Mouse (Mus musculus) kidney, embryonic 15.5 days (tissue): Measurements from ENCODE around the gene Prpf31. TPM values are rescaled to one million over a fixed set of nuclear protein-coding genes. Genes with fewer than 3 reads are reported as not detected.

Experiments
- ATAC-seq: fragments of 200-750 bp; cut with Nextera tagmentation; replicated peaks from 2 replicates; pipeline ENCODE4 v1.8.0; 2017; ENCODE audit warnings: moderate TSS enrichment; ENCODE audit not compliant: low FRiP score
- H3K27ac ChIP-seq: fragments of 300-500 bp; sonication (generic); 2 replicates; pipeline ENCODE4 v1.5.1; 2015; ENCODE audit warnings: mild to moderate bottlenecking, inconsistent platforms
- H3K27me3 ChIP-seq: fragments of 300-500 bp; sonication (generic); 2 replicates; pipeline ENCODE4 v1.6.1; 2015; ENCODE audit warnings: inconsistent platforms
- H3K36me3 ChIP-seq: fragments of 300-500 bp; sonication (generic); 2 replicates; pipeline ENCODE4 v1.6.1; 2015; ENCODE audit warnings: inconsistent platforms
- H3K4me1 ChIP-seq: fragments of 300-500 bp; sonication (generic); 2 replicates; pipeline ENCODE4 v1.6.1; 2015; ENCODE audit warnings: inconsistent platforms
- H3K4me2 ChIP-seq: fragments of 300-500 bp; sonication (generic); 2 replicates; pipeline ENCODE4 v1.6.1; 2015; ENCODE audit warnings: moderate library complexity, mild to moderate bottlenecking, inconsistent platforms
- H3K4me3 ChIP-seq: fragments of 300-500 bp; sonication (generic); replicated peaks from 2 replicates; pipeline ENCODE4 v1.5.1; 2015; ENCODE audit warnings: mild to moderate bottlenecking, inconsistent platforms
- H3K9ac ChIP-seq: fragments of 300-500 bp; sonication (generic); 2 replicates; pipeline ENCODE4 v1.6.1; 2015; ENCODE audit warnings: mild to moderate bottlenecking, inconsistent platforms
- H3K9me3 ChIP-seq: fragments of 300-500 bp; sonication (generic); replicated peaks from 2 replicates; pipeline ENCODE4 v1.6.1; 2016; ENCODE audit warnings: inconsistent platforms
- WGBS: fragments of 180-500 bp; shearing (Covaris S2); methylation state at CpG from one replicate; pipeline ENCODE4 v1.1.7; 2015; ENCODE audit warnings: mixed read lengths; 5-methylcytosine and 5-hydroxymethylcytosine counted together
- polyA plus RNA-seq: library from polyadenylated mRNA; unstranded; fragments of >200 nt; fragmentation: Nextera tagmentation; extraction: Ambion mirVana; gene quantifications from 2 replicates; pipeline ENCODE4 v1.2.1, GENCODE M21; 2015

Gene Prpf31
- polyA plus RNA-seq, 1 experiment from 2014 or later, result 116 TPM

- peak overlapping the region; percentile 75; the same call in 1 of the 2 replicates for H3K4me2 ChIP-seq
- no peaks in the 10 kb centered on the region for H3K9me3 ChIP-seq
- WGBS, result 68% methylated on average over 5 of the region's 5 CpGs
- H3K36me3 ChIP-seq, result peaks cover 53% of the 10 kb centered on the region
- H3K9ac ChIP-seq, result no peak overlapping the region
- ATAC-seq, result no peak
- H3K4me3 ChIP-seq, result no peak overlapping the region
- no peak overlapping the region for H3K27ac ChIP-seq
- peaks cover 30% of the 10 kb centered on the region for H3K4me1 ChIP-seq
- no peaks in the 10 kb centered on the region for H3K27me3 ChIP-seq
Measured at GRCm38 (mm10) chr7:3643412-3643811, 13.6 kb downstream of the Prpf31 start.

DNA sequence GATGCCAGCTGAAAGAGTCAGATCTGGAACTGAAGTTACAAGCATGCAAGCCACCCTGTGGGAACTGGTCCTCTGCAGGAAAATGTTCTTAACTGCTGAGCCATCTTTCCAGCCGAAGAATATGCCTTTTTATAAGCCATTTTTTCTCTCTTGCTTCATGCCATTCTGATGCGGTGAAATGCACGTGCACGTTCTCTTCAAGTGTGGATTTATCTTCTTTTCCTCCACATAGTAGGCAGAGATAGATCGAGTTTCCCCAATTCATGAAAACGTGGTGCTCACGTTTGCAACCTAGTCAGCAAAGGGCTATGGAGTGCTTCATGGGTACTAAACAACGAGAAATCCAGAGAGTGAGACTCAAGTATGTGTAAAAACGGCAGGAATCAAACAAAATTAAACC lies 14.1 kb downstream of the Prpf31 start:
- 0 out of 2 replicates have a peak overlapping the region, but pooled peaks have one; percentile 99 for H3K27ac ChIP-seq
- peaks cover 34% of the 10 kb centered on the region for H3K4me1 ChIP-seq
- H3K9me3 ChIP-seq, result no peaks in the 10 kb centered on the region
- peaks cover 53% of the 10 kb centered on the region for H3K36me3 ChIP-seq
- H3K4me2 ChIP-seq, result peak overlapping the region; percentile 75
- no peaks in the 10 kb centered on the region for H3K27me3 ChIP-seq
- peak overlapping the region; percentile 24; the same call in 1 of the 2 replicates for H3K9ac ChIP-seq
- peak overlapping the region; percentile 99 for H3K4me3 ChIP-seq
- ATAC-seq, result no peak
- WGBS, result 19% methylated on average over 9 of the region's 9 CpGs

GRCm38 (mm10) chr7:3644348-3644671 lies 14.5 kb downstream of the Prpf31 start:
- Histone ChIP-seq H3K4me2 (peak overlapping the region; percentile 75), H3K4me3 (peak overlapping the region; percentile 99), H3K4me1 (peaks cover 38% of the 10 kb centered on the region), H3K36me3 (peaks cover 51% of the 10 kb centered on the region), H3K27ac (peak overlapping the region; percentile 99), H3K9ac (peak overlapping the region; percentile 24; the same call in 1 of the 2 replicates), H3K9me3 (no peaks in the 10 kb centered on the region), H3K27me3 (no peaks in the 10 kb centered on the region)
- WGBS, result under 1% methylated on average over 11 of the region's 11 CpGs
- peak; percentile 0; the same call in 1 of the 2 replicates for ATAC-seq

GRCm38 (mm10) chr7:3644672-3645487 lies 15.1 kb downstream of the Prpf31 start, which contains the start of gene Cnot3:
TSS of gene Cnot3 (plus strand) at chr7:3645268.
- under 1% methylated on average over 58 of the region's 58 CpGs for WGBS
- peak within 1 kb of the TSS; percentile 100 for H3K9ac ChIP-seq
- H3K4me2 ChIP-seq, result peak within 1 kb of the TSS; percentile 76
- H3K27me3 ChIP-seq, result no peaks in the 10 kb centered on the region
- peak within 1 kb of the TSS; percentile 99 for H3K4me3 ChIP-seq
- H3K27ac ChIP-seq, result peak within 1 kb of the TSS; percentile 99
- H3K9me3 ChIP-seq, result no peaks in the 10 kb centered on the region
- H3K4me1 ChIP-seq, result peaks cover 38% of the 10 kb centered on the region
- ATAC-seq, result peak; percentile 99
- peaks cover 49% of the 10 kb centered on the region for H3K36me3 ChIP-seq

- Histone ChIP-seq H3K9me3 (no peaks in the 10 kb centered on the region), H3K9ac (peak overlapping the region; percentile 100), H3K27ac (peak overlapping the region; percentile 99), H3K27me3 (no peaks in the 10 kb centered on the region), H3K4me3 (peak overlapping the region; percentile 99), H3K4me2 (peak overlapping the region; percentile 76), H3K4me1 (peaks cover 38% of the 10 kb centered on the region), H3K36me3 (peaks cover 49% of the 10 kb centered on the region)
- 0% methylated on average over 53 of the region's 58 CpGs for WGBS
- ATAC-seq, result 0 out of 2 replicates have a peak, but pooled peaks have one; percentile 0
Measured at GRCm38 (mm10) chr7:3645488-3646025, 15.8 kb downstream of the Prpf31 start.

DNA sequence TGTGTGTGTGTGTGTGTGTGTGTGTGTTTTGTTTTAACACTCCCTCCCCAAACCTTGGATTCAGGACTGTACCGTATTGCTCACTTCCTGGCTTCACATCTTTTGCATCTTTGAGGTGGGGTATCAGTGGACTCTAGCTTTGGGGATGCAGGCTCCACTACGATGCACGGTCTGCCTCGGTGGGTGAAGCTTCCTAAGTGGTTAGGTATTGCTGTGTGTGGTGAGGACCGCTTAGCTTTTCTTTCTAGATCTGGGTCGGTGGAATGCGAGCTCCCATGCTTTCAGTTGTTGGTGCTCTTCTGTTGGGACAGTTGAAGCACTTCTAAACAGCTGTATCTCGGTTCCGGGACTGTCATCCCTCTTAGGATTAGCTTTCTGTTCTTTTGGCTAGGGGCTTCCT lies 16.4 kb downstream of the Prpf31 start:
- peaks cover 49% of the 10 kb centered on the region for H3K36me3 ChIP-seq
- ATAC-seq, result no peak
- H3K4me2 ChIP-seq, result peak overlapping the region; percentile 76
- peak overlapping the region; percentile 100 for H3K9ac ChIP-seq
- peak overlapping the region; percentile 99; the same call in 1 of the 2 replicates for H3K27ac ChIP-seq
- H3K4me3 ChIP-seq, result peak overlapping the region; percentile 99
- H3K27me3 ChIP-seq, result no peaks in the 10 kb centered on the region
- no peaks in the 10 kb centered on the region for H3K9me3 ChIP-seq
- 15% methylated on average over 9 of the region's 9 CpGs for WGBS
- H3K4me1 ChIP-seq, result peaks cover 38% of the 10 kb centered on the region

GRCm38 (mm10) chr7:3646641-3647040 lies 16.9 kb downstream of the Prpf31 start:
- Histone ChIP-seq H3K4me2 (peak overlapping the region; percentile 76), H3K9me3 (no peaks in the 10 kb centered on the region), H3K4me1 (peaks cover 38% of the 10 kb centered on the region), H3K9ac (peak overlapping the region; percentile 100), H3K36me3 (peaks cover 49% of the 10 kb centered on the region), H3K27ac (no peak overlapping the region), H3K27me3 (no peaks in the 10 kb centered on the region), H3K4me3 (peak overlapping the region; percentile 99)
- ATAC-seq, result no peak
- 57% methylated on average over 4 of the region's 4 CpGs for WGBS

GRCm38 (mm10) chr7:3656966-3657365 lies 27.2 kb downstream of the Prpf31 start:
- ATAC-seq, result no peak
- no peak overlapping the region for H3K27ac ChIP-seq
- H3K36me3 ChIP-seq, result peaks cover 100% of the 10 kb centered on the region
- no peak overlapping the region for H3K4me2 ChIP-seq
- H3K9me3 ChIP-seq, result no peaks in the 10 kb centered on the region
- no peak overlapping the region for H3K9ac ChIP-seq
- H3K4me3 ChIP-seq, result no peak overlapping the region
- H3K27me3 ChIP-seq, result no peaks in the 10 kb centered on the region
- no peaks in the 10 kb centered on the region for H3K4me1 ChIP-seq
- 87% methylated on average over 4 of the region's 4 CpGs for WGBS

DNA sequence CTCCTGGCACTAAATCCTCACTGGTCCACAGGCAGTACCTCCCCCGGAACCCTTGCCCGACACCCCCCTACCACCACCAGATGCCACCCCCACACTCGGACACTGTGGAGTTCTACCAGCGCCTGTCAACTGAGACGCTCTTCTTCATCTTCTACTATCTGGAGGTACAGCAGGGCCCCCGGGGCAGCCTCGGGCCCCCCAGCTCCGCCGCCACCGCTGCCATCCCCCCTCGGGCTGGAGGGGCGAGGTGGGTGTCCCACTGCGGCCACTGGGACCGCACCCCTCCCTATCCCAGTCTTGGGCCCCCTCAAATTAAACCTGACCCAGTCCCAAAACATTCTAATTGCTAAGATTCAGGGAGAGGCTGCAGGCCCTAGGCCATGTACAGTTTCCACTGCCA lies 28.8 kb downstream of the Prpf31 start:
- Histone ChIP-seq H3K9ac (no peak overlapping the region), H3K4me3 (no peak overlapping the region), H3K4me1 (peaks cover 4% of the 10 kb centered on the region), H3K9me3 (no peaks in the 10 kb centered on the region), H3K36me3 (peaks cover 99% of the 10 kb centered on the region), H3K27ac (no peak overlapping the region), H3K4me2 (no peak overlapping the region), H3K27me3 (no peaks in the 10 kb centered on the region)
- ATAC-seq, result no peak
- 93% methylated on average over 14 of the region's 14 CpGs for WGBS

DNA sequence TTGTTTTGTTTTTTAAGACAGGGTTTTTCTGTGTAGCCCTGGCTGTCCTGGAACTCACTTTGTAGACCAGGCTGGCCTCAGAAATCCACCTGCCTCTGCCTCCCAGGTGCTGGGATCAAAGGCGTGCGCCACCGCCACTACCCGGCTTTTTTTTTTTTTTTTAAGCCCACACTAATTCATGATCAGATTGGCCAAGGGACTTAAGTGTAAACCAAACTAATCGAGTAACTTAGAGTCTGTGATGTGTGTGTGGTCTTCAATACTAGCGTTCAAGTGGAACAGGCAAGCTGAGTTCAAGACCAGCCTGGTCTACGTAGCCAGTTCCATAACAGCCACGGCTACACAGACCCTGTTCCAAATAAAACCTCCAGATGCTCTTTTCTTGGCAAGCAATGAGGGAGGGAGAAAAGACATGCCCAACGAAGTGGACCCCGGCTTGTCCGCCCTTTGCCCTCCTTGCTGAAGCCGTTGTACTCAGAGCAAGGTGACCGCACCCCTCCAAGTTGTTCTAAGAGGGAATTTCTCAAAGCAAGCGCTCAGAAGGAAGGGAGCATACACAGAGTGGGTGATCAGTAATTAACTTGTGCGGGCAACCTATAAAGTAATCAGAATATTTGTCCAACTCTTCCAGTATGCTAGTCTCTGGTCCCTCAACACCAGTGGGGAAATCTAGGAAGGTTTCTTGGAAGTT lies 34.9 kb downstream of the Prpf31 start:
- 29% methylated on average over 15 of the region's 15 CpGs for WGBS
- peak; percentile 30 for ATAC-seq
- H3K27ac ChIP-seq, result peak overlapping the region; percentile 93

GRCm38 (mm10) chr7:3665215-3666114 lies 35.7 kb downstream of the Prpf31 start, which contains the start of gene Leng1:
TSS of gene Leng1 (minus strand) at chr7:3665840.
- H3K27ac ChIP-seq, result peak within 1 kb of the TSS; percentile 93
- H3K9me3 ChIP-seq, result no peaks in the 10 kb centered on the region
- peaks cover 37% of the 10 kb centered on the region for H3K36me3 ChIP-seq
- peak within 1 kb of the TSS; percentile 82 for H3K4me3 ChIP-seq
- H3K9ac ChIP-seq, result peak within 1 kb of the TSS; percentile 79
- no peaks in the 10 kb centered on the region for H3K27me3 ChIP-seq
- peak; percentile 98 for ATAC-seq
- peaks cover 33% of the 10 kb centered on the region for H3K4me1 ChIP-seq
- H3K4me2 ChIP-seq, result peak within 1 kb of the TSS; percentile 66
- 4% methylated on average over 45 of the region's 45 CpGs for WGBS

More for the DNA sequence above, 34.9 kb downstream of the Prpf31 start:
- Histone ChIP-seq H3K36me3 (peaks cover 44% of the 10 kb centered on the region), H3K4me1 (peaks cover 33% of the 10 kb centered on the region), H3K4me2 (peak overlapping the region; percentile 66), H3K4me3 (peak overlapping the region; percentile 82), H3K9ac (peak overlapping the region; percentile 79), H3K27me3 (no peaks in the 10 kb centered on the region), H3K9me3 (no peaks in the 10 kb centered on the region)
